Mouse (Mus musculus): ENCODE data around the gene Rpl36a. TPM values are rescaled to one million over a fixed set of nuclear protein-coding genes. Genes with fewer than 3 reads are reported as not detected.

The Rpl36a gene
- polyA plus RNA-seq, 1 experiment = 699 TPM

DNA sequence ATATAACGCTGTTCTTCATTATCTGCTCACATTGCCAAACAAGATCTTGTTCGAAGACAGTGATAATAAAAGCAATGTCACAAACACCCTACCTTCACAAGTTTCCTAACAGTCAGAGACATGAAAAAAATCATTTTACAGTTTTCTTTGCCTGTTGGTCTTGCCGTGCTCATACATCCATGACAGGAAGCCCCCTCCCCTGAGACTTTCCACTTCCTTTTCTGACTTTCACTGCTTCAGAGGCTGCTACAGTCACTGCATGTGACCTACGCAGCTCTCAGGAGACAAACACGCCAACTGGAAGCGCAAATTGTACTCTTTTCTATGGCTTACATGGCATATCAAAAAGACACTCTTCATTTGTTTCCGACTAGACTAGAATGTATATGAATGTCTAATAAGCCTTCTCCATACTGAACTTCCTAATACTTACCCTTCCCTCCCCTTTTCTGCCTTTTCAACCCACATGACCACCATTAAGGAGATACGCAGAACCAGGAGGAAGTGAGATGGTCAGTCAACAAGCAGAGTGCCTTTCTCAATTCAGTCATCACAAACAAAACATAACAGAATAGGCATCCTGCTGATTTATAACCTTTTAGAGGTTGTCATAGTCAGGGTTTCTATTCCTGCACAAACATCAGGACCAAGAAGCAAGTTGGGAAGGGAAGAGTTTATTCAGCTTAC is 18.8 kb upstream of the Rpl36a start:
- no peak for TF ChIP-seq CTCF (IDR thresholded peaks at IDR 0.05; ENCODE audit: borderline replicate concordance, extremely low read depth, insufficient read depth, insufficient read length)
- TF ChIP-seq POLR2A (IDR thresholded peaks at IDR 0.05; ENCODE audit: borderline replicate concordance, extremely low read depth, insufficient read depth, insufficient read length, poor library complexity, severe bottlenecking) = no peak
- DNase-seq (ENCODE audit: low read depth) = no peak

DNA sequence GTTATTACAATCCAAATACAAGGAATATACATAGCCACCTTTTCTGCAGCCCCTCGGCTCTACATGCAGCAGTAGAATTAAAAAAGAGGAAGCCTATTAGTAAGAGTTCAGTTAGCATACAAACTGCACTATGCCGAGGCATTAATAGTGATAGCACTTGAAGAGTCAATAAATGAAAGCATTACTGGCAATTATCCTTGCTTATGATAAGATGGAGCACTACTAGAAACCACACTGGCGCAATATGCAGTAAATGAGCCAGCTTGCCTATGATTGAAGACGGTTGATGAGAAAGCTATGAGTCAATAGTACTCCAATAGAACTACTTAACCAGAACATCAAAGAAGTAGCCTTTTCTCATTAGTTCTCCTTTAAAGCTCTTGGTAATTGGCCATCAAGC is 7.6 kb upstream of the Rpl36a start:
- TF ChIP-seq POLR2A (IDR thresholded peaks at IDR 0.05; ENCODE audit: borderline replicate concordance, extremely low read depth, insufficient read depth, insufficient read length, poor library complexity, severe bottlenecking) (no peak), CTCF (IDR thresholded peaks at IDR 0.05; ENCODE audit: borderline replicate concordance, extremely low read depth, insufficient read depth, insufficient read length) (no peak)

DNA sequence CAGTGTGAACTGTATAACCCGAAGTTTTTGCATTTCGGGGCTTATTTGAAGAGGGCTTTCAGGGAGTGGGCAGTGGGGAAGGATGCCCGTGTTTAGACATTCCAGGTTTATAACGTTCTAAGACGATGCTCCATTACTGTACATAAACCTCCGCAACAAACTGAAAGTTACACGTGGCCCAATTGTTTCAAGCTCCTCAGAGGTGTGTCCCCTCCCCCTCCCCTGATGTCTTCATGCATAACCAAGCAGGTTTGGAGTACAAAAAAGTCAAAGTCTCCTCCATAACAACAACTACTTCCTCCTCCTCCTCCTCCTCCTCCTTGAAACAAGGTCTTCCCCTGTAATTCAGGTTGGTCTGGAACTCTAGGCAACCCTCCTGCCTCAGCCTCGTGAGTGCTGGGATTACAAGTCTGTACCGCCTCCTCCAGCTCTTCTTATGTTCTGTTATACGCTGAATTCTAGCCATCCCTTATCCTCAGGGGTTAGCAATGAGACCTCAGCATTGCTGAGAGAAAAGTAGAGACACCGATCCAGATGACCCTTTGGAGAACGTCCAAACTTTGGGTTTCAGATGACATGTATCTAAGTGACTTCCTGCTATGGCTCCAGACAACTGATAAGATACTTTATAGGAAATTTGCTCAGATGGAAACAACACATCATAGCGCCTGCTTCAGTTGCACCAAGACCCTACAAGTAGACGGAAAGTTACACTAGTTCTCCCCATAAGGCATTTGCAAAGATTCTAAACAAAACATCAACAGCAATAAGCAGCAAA is 4.7 kb upstream of the Rpl36a start:
- no peak for DNase-seq (ENCODE audit: low read depth)
- TF ChIP-seq POLR2A (IDR thresholded peaks at IDR 0.05; ENCODE audit: borderline replicate concordance, extremely low read depth, insufficient read depth, insufficient read length, poor library complexity, severe bottlenecking) = no peak
- no peak for TF ChIP-seq CTCF (IDR thresholded peaks at IDR 0.05; ENCODE audit: borderline replicate concordance, extremely low read depth, insufficient read depth, insufficient read length)

More for the DNA sequence above, 7.6 kb upstream of the Rpl36a start:
- DNase-seq (ENCODE audit: low read depth) = no peak

DNA sequence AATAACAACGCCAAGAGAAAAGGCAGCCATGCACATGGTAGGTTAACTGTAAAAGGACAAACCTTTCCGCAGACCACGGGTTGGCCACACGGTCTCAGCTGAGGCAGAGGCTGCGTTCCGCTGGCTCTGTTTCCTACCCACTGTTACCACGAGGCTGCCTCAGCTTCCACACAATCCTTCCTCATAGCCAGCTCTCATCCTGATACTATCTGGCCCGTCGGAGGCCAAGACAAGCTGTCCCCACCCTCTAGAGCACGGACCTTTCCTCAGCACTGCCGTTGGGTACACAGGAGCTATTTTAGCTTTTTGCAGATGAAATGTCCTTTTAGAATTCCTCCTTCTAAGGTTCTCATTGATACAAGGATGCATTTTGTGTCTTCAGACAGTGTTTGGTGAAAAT is 3.2 kb upstream of the Rpl36a start:
- TF ChIP-seq CTCF (IDR thresholded peaks at IDR 0.05; ENCODE audit: borderline replicate concordance, extremely low read depth, insufficient read depth, insufficient read length) (no peak), POLR2A (IDR thresholded peaks at IDR 0.05; ENCODE audit: borderline replicate concordance, extremely low read depth, insufficient read depth, insufficient read length, poor library complexity, severe bottlenecking) (no peak)
- no peak for DNase-seq (ENCODE audit: low read depth)

DNA sequence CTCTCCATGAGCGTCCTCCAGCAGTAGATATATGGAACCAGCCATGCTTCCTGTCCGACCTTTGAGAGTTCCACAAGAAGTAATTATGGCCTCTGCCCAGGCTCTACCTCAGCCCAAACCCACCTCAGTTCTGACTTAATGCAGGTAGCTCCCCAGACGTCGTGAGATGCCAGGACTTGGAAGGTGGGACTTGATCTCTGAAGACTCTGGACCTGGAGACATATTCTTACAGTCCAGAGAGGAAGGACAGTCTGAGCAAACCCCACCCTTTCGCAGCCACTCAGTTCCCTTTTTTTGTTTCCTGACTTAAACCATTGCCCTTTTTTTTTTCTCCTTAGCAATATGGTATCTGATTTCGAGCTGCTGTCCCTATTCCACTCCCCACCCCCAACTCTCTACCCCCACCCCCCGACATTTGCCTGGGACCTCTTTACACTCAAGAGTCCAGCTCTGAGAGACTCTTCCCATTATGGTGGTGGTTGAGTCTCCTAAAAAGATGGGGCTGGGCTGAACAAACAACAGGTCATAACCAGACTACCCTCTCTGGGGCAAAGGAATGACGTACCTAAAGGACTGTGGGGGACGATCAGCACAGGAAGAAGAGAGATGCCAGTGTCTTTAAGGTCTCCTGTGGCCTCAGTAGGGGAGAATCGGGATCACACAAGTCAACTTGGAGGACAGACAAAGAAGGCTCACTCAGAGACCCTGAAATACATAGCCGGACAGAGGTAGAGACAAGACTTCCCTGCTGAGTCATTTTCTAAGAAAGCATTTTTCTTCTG is 2.4 kb upstream of the Rpl36a start, which contains the start of gene Btk:
TSS of gene Btk (minus strand) at position 683 of the 782 bp plus-strand sequence.
- DNase-seq (ENCODE audit: low read depth) = no peak
- no peak for TF ChIP-seq POLR2A (IDR thresholded peaks at IDR 0.05; ENCODE audit: borderline replicate concordance, extremely low read depth, insufficient read depth, insufficient read length, poor library complexity, severe bottlenecking)
- TF ChIP-seq CTCF (IDR thresholded peaks at IDR 0.05; ENCODE audit: borderline replicate concordance, extremely low read depth, insufficient read depth, insufficient read length) = no peak

DNA sequence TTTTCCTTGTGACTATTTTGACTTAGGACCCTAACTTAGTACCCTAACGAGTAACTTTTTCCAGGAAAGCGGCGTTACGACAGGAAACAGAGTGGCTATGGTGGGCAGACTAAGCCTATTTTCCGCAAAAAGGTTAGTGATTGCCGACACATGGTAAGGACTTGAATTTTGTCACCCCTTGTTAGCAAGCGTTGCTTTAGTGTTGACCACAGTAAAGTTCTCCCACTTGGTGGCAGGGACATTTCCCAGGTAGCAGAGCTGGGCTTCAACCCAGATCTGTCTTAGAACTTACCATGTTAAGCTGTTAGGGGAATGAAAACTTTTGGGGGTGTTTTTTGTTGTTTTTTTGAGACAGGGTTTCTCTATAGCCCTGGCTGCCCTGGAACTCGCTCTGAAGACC is 993 bp downstream of the Rpl36a start:
- TF ChIP-seq POLR2A (IDR thresholded peaks at IDR 0.05; ENCODE audit: borderline replicate concordance, extremely low read depth, insufficient read depth, insufficient read length, poor library complexity, severe bottlenecking) (no peak), CTCF (IDR thresholded peaks at IDR 0.05; ENCODE audit: borderline replicate concordance, extremely low read depth, insufficient read depth, insufficient read length) (no peak)
- no peak for DNase-seq (ENCODE audit: low read depth)

DNA sequence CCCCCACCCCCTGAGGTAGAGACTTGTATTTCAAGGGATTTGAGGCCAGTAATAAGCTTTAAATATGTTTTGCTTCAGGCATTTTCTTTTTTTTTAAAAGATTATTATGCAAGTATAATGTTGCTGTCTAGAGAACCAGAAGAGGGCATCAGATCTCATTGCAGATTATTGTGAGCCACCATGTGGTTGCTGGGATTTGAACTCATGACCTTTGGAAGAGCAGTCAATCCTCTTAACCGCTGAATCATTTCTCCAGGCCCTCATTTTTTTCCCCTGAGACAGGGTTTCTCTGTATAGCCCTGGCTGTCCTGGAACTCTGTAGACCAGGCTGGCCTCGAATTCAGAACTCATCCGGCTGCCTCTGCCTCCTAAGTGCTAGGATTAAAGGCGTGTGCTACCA is 2.8 kb downstream of the Rpl36a start:
- DNase-seq (ENCODE audit: low read depth) = no peak
- no peak for TF ChIP-seq POLR2A (IDR thresholded peaks at IDR 0.05; ENCODE audit: borderline replicate concordance, extremely low read depth, insufficient read depth, insufficient read length, poor library complexity, severe bottlenecking)
- TF ChIP-seq CTCF (IDR thresholded peaks at IDR 0.05; ENCODE audit: borderline replicate concordance, extremely low read depth, insufficient read depth, insufficient read length) = no peak

DNA sequence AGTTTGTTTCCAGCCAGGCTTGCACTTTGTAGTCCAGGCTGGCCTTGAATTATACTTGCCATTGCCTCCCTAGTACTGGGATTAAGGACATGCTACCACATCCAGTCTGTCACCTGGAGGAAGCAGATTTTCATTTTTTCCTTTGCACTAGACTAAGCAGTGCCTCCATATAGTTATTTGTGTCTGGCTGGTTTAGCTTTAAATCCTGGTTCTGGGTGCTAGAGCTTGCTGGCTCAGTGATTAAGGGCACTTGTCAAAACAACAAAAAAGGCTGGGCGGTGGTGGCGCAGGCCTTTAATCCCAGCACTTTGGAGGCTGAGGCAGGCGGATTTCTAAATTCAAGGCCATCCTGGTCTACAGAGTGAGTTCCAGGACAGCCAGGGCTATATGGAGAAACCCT is 3.5 kb downstream of the Rpl36a start:
- TF ChIP-seq POLR2A (IDR thresholded peaks at IDR 0.05; ENCODE audit: borderline replicate concordance, extremely low read depth, insufficient read depth, insufficient read length, poor library complexity, severe bottlenecking) (no peak), CTCF (IDR thresholded peaks at IDR 0.05; ENCODE audit: borderline replicate concordance, extremely low read depth, insufficient read depth, insufficient read length) (no peak)
- DNase-seq (ENCODE audit: low read depth) = no peak

DNA sequence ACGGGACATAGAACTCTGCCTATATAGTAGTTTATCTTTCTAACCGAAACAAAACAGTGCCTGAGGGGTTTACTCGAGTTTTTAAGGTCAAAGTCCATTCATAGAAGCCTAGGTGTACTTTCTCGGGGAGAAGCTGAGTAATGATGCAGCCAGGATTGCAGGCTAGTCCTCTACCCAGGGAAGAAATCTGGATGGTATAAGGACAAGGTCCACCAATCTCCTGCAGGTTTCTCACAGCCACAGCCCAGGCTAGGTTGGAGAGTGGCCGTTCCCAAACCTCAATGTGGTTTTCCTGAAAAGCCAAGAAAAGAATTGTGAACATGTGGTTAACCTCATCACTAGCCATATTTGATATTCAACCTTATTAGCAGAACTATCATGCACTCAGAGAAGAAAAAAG is 4.4 kb downstream of the Rpl36a start:
- DNase-seq (ENCODE audit: low read depth) = no peak
- TF ChIP-seq POLR2A (IDR thresholded peaks at IDR 0.05; ENCODE audit: borderline replicate concordance, extremely low read depth, insufficient read depth, insufficient read length, poor library complexity, severe bottlenecking) (no peak), CTCF (IDR thresholded peaks at IDR 0.05; ENCODE audit: borderline replicate concordance, extremely low read depth, insufficient read depth, insufficient read length) (no peak)

DNA sequence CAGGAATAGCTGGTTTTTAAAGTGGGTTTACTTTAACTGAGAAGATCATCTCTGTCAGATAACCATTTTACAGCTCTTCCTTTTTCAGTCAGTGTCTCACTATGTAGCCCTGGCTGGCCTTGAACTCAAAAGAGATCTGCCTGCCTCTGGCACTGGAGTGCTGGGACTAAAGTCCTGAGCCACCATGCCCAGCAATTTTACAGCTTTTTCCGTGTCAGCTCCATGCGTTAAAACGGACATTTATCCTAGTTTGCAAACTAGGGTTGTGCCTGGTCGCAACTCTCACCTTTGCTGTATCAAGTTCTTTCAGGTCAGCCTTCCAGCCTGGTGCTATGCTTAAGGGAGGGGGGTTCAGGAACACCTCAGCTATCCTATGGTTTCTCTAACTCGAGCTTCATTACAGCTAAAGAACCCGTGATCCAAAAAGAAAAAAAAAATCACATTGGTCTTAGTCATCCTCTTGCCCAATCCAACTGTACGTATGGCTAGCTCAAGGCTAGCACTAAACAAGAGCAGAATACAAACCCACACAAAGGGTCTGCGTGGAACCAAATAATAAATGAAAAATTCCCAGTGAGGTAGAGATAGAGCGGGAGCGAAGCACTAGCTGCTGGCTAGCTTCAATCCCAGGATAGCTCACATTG is 14.6 kb downstream of the Rpl36a start:
- TF ChIP-seq CTCF (IDR thresholded peaks at IDR 0.05; ENCODE audit: borderline replicate concordance, extremely low read depth, insufficient read depth, insufficient read length) (no peak), POLR2A (IDR thresholded peaks at IDR 0.05; ENCODE audit: borderline replicate concordance, extremely low read depth, insufficient read depth, insufficient read length, poor library complexity, severe bottlenecking) (no peak)
- DNase-seq (ENCODE audit: low read depth) = no peak
